Mouse (Mus musculus) cortical plate, adult 2 months (tissue): ENCODE results near the gene Ctnnd2. TPM values are rescaled to one million over a fixed set of nuclear protein-coding genes. Genes with fewer than 3 reads are reported as not detected.
"Not testable (repeated sequence)": the region's sequence is repeated elsewhere in the genome, so short reads cannot be mapped to it uniquely, and the experiment has no call there.

Experiments
- H3K27ac ChIP-seq: fragments of 200-500 bp; 2 replicates; pipeline ENCODE4 v1.5.1; 2012; ENCODE audit warnings: low read length, control low read depth, inconsistent platforms; ENCODE audit not compliant: insufficient read depth
- H3K4me1 ChIP-seq: fragments of 200-500 bp; 2 replicates; pipeline ENCODE4 v1.6.1; 2011; ENCODE audit warnings: low read length; ENCODE audit not compliant: control insufficient read depth, insufficient read depth
- H3K4me3 ChIP-seq: fragments of 200-500 bp; 2 replicates; pipeline ENCODE4 v1.5.1; 2011; ENCODE audit warnings: mild to moderate bottlenecking, low read length, control low read depth; ENCODE audit not compliant: insufficient read depth
- CTCF ChIP-seq: fragments of 200-500 bp; IDR thresholded peaks from 2 replicates; pipeline ENCODE4 v1.5.1; 2011; ENCODE audit warnings: mild to moderate bottlenecking, control low read depth, low read length; ENCODE audit not compliant: insufficient read depth; ENCODE audit errors: extremely low read depth
- POLR2A ChIP-seq: fragments of 200-500 bp; IDR thresholded peaks from 2 replicates; pipeline ENCODE4 v1.6.1; 2011; ENCODE audit warnings: mild to moderate bottlenecking, low read length, control low read depth; ENCODE audit not compliant: insufficient read depth; ENCODE audit errors: extremely low read depth
- polyA plus RNA-seq: library from polyadenylated mRNA; depleted of rRNA; stranded (reverse); fragments of >200 nt; gene quantifications from 2 replicates; pipeline ENCODE4 v1.2.3, GENCODE M21; 2012; rRNA removed

The Ctnnd2 gene
- polyA plus RNA-seq: 133 and 146 TPM in 2 replicates

- Histone ChIP-seq H3K4me1 (no peaks in the 10 kb centered on the region; the same call in 1 of the 2 replicates), H3K4me3 (peak within 1 kb of the TSS; percentile 79), H3K27ac (peak within 1 kb of the TSS; percentile 94)
- TF ChIP-seq CTCF (no peak), POLR2A (no peak; the same call in 1 of the 2 replicates)
Measured at GRCm38 (mm10) chr15:30172391-30173281, at the start of gene Ctnnd2. Gene Ctnnd2, plus strand, starts transcription at chr15:30172593.

DNA sequence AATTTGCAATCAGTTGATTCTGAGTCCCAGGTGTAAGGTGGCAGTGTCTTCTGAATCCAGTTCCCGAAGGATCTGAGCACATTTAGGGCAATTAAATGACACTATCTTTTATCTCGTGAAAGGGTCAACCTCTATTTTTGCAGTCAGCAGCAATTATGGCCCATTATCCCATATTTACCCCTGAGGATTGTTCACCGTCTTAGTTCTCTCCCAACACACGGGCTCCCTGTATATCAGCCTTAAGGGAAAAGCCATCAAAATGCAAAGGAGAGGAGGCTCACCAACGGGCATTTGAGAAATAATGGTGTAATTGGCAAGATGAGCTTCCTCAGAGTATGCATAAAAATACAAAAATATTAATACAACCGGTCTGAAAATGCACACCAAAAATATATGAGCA lies 41.7 kb upstream of the Ctnnd2 start:
- TF ChIP-seq CTCF: no peak
- no peak for TF ChIP-seq POLR2A
- Histone ChIP-seq H3K27ac (no peak overlapping the region), H3K4me3 (no peak overlapping the region), H3K4me1 (no peaks in the 10 kb centered on the region)

- H3K4me1 ChIP-seq, H3K27ac ChIP-seq, H3K4me3 ChIP-seq: not testable (repeated sequence)
Measured at GRCm38 (mm10) chr15:30139626-30140025, 32.8 kb upstream of the Ctnnd2 start.

- H3K4me3 ChIP-seq: no peak overlapping the region
- no peak overlapping the region for H3K27ac ChIP-seq
- TF ChIP-seq POLR2A: no peak
- no peak for TF ChIP-seq CTCF
- H3K4me1 ChIP-seq: no peaks in the 10 kb centered on the region
Measured at GRCm38 (mm10) chr15:30145413-30145812, 27.0 kb upstream of the Ctnnd2 start.

GRCm38 (mm10) chr15:30152176-30152575 lies 20.2 kb upstream of the Ctnnd2 start:
- Histone ChIP-seq H3K27ac (no peak overlapping the region), H3K4me3 (no peak overlapping the region), H3K4me1 (no peaks in the 10 kb centered on the region)
- no peak for TF ChIP-seq CTCF
- no peak for TF ChIP-seq POLR2A

DNA sequence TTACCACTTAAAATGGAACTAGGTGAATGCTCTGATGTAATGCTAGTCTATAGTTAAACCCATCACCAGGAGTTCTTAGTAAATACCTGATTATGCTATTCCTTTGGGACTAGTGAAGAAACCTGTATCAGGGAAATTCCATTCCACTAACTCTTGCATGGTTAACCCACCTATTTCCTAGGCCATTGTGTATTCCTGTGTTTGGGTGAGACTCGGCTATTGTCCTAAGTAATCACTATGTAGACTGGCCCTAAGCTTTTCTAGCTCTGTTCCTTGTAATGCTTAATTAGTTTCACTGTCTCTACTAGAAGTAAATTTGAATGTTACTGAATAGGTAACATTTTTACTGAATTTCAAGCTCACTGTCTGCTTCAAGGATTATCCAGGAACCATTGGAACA lies 14.4 kb upstream of the Ctnnd2 start:
- H3K4me1 ChIP-seq: no peaks in the 10 kb centered on the region
- no peak overlapping the region for H3K4me3 ChIP-seq
- H3K27ac ChIP-seq: no peak overlapping the region
- no peak for TF ChIP-seq POLR2A
- TF ChIP-seq CTCF: no peak

DNA sequence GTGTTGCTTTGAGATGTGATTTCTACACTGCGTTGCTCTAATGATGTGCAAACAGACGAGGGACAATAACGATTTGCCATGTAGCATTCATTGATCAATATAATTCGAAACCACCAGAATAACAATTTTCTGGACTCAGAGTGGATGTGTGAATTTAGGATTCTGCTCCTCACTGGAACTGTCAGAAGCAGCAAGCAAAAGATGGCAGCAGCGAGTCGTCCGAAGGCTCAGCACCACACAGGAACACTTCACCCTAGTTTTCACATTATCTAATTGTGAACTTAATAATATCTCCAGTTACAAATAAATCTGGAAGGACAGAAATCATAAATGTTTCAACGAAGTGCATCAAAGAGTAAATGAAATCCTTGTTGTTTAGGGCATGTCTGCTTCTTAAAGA lies 2.4 kb upstream of the Ctnnd2 start:
- Histone ChIP-seq H3K4me3 (no peak overlapping the region), H3K27ac (no peak overlapping the region), H3K4me1 (no peaks in the 10 kb centered on the region; the same call in 1 of the 2 replicates)
- TF ChIP-seq CTCF (peak; percentile 64), POLR2A (no peak)

DNA sequence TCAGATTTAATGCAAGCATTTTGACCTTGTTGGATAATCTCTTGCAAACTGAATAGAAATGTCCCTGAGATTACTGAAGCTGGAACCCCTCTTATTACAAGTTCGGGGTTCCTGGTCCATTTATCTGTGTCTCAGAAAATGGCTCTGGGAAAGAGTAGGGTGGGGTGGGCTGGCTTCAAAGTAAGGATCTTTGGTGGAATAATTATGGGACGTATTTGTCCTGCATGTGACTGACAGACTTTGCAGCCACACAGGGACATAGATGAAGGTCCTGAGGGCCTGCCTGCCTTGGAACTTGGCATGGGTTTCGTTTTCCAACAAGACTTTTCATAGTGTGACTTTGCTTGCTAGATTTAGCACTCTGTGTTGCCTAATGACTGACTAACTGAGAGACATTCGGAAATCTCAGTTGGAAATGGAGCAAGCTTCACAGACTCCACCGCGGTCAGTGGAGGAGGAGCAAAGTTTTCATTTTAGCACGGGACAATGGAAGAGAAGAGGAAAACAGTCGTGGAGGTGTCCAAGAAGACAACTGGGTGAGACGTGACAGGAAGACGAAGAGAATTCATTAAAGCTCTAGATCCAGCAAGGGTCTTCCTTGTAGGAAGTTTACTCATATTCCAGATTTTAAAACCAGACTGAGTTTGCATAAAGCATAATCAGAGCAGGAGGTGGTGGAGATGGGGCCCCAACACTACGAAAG lies 749 bp upstream of the Ctnnd2 start:
- H3K4me3 ChIP-seq: peak overlapping the region; percentile 46
- peak overlapping the region; percentile 49 for H3K27ac ChIP-seq
- no peaks in the 10 kb centered on the region; the same call in 1 of the 2 replicates for H3K4me1 ChIP-seq
- no peak for TF ChIP-seq CTCF
- no peak for TF ChIP-seq POLR2A

GRCm38 (mm10) chr15:30173370-30173941 lies 1.1 kb downstream of the Ctnnd2 start:
- TF ChIP-seq CTCF: no peak
- TF ChIP-seq POLR2A: 0 out of 2 replicates have a peak, but pooled peaks have one; percentile 37
- Histone ChIP-seq H3K4me3 (peak overlapping the region; percentile 79), H3K4me1 (no peaks in the 10 kb centered on the region; the same call in 1 of the 2 replicates), H3K27ac (peak overlapping the region; percentile 94)
